Mouse (Mus musculus) brain, embryonic 14.5 days (tissue): ENCODE results near the gene Ifrd2.
"Not testable (repeated sequence)": the region's sequence is repeated elsewhere in the genome, so short reads cannot be mapped to it uniquely, and the experiment has no call there.

Experiments used
- CTCF ChIP-seq: fragments of 200-500 bp; IDR thresholded peaks from 2 replicates; pipeline ENCODE4 v1.5.1; 2012; ENCODE audit warnings: inconsistent platforms, mild to moderate bottlenecking, moderate library complexity, borderline replicate concordance; ENCODE audit not compliant: insufficient read depth, insufficient read length; ENCODE audit errors: extremely low read depth
- POLR2A ChIP-seq: fragments of 200-500 bp; IDR thresholded peaks from 2 replicates; pipeline ENCODE4 v1.6.1; 2012; ENCODE audit warnings: mild to moderate bottlenecking, inconsistent platforms, borderline replicate concordance; ENCODE audit not compliant: poor library complexity, insufficient read depth, insufficient read length, severe bottlenecking; ENCODE audit errors: extremely low read depth

DNA sequence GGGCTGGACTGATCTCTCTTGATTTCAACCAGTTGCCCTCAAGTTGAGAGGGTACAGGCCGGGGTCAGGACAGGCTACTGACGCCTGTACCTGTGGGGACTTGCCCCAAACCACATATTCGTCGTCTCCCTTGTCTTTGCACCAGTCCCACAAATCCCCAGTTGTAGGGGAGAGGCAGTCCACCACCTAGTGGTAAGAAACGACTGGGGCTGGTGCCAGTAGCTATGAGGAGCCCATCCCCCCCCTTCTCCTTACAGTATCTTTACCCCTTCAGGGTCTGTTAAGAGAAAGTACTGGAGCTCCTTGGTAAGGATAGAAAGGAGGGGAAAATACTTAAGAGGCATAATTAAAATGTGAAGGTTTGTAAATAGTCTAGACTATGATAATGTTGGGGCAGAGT, 21.9 kb upstream of the Ifrd2 start:
- TF ChIP-seq POLR2A = not testable (repeated sequence)
- 0 out of 2 replicates have a peak, but pooled peaks have one; percentile 21 for TF ChIP-seq CTCF
